Mouse (Mus musculus): ENCODE measurements around the gene Gsto2.

Gene Gsto2

DNA sequence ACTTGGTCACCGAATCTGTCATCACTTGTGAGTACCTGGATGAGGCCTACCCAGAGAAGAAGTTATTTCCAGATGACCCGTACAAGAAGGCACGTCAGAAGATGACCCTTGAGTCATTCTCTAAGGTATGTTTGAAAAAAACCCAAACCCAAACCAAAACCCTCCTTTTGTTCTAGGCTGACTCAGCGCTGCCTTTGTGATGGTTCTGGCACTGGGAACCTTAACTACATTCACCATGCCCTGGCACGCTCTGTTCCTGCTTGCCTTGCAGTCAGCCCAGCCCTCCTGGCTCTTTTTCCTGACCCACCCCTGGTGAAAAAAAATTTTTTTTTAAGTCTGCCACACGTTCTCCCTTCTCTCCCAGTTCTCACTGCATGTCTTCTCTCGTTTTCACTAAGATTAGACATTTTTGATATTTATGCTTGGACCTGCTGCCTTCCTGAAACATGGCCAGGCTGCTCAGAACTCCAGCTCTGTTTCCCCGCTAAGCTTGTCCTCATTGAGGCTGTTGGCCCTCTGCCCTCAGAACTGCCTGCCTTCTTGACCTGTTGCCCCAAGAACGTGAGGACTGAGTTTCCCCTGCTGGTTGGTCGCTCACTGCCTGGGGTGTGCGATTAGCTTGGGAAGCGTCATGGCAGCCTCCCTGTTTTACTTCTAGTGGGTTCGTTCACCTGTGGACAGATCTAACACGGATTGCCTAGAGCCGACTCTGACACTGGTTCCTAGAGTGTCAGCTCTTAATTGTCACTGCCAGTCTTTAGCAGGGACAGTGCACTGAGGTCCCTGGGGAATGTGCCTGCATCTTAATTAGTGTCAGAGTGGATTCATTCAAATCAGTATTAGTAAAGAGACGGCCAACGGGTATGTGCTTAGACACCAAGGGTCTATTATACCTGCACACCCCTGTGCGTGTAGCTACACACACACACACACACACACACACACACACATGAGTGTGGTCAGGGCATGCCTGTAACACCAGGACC, 7.1 kb upstream of the Gsto2 start:
- DNase-seq (ENCODE audit: extremely low read depth, insufficient read length, low spot score), result no peak

DNA sequence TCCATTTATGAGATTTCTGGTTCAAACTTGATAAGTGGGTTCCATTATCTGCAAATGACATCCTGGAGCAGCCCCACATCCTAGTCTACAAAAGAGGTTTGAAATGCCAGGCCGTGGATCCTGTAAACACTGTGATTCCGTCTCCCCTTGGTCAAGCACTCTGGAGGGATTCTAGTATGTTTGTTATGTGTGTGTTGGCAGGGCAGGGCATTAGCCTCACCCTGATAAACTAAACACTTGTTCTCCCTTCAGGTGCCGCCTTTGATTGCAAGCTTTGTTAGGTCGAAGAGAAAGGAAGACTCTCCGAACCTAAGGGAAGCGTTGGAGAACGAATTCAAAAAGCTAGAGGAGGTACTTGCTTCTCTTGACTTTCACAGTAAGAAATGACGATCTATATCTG, 6.2 kb upstream of the Gsto2 start:
- DNase-seq (ENCODE audit: extremely low read depth, insufficient read length, low spot score), result no peak

DNA sequence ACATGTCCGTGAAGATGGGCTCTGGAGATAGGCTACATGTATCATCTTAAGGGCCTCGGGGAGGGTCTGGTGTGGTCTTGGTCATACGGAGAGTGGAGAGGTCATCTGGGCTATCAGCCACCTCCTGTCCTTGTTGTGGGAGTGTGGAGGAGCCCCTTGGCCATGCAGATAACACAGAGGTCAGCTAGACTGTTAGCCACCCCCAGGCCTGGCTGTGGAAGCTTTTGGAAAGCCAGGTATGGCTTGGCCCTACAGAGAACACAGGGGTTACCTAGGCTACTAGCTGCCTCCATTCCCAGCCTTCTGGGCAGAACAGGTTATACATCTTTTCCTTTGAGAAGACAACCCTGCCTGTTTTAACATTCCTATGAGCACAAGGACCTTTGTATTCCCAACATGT, 2.8 kb upstream of the Gsto2 start:
- DNase-seq (ENCODE audit: extremely low read depth, insufficient read length, low spot score), result no peak

GRCm38 (mm10) chr19:47864051-47864450, 1.3 kb upstream of the Gsto2 start:
- DNase-seq (ENCODE audit: extremely low read depth, insufficient read length, low spot score), result no peak

DNA sequence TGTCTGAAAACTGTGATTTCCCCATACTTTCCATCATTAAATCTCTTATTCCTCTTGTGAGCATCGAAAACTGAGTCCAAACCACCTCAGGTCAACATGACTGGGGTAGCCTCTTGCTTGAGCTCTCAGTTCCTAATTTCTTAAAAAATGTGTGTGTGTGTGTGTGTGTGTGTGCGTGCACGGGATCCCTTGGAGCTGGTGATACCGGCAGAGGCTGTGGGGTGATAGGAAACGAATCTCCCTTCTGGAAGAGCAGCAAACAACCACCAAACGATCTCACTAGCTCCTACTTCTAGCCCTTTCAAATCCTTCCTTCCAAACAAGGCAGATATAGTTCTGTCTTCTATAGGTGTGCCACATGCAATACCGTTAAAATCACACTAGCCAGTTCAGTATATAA, 613 bp upstream of the Gsto2 start:
- no peak for DNase-seq (ENCODE audit: extremely low read depth, insufficient read length, low spot score)

GRCm38 (mm10) chr19:47867628-47868175, 2.4 kb downstream of the Gsto2 start:
- no peak for DNase-seq (ENCODE audit: extremely low read depth, insufficient read length, low spot score)

- no peak for DNase-seq (ENCODE audit: extremely low read depth, insufficient read length, low spot score)
These were observed 3.6 kb downstream of the Gsto2 start for GRCm38 (mm10) chr19:47868951-47869350.

- DNase-seq (ENCODE audit: extremely low read depth, insufficient read length, low spot score), result no peak
These were observed 4.2 kb downstream of the Gsto2 start for GRCm38 (mm10) chr19:47869516-47869915.

- DNase-seq (ENCODE audit: extremely low read depth, insufficient read length, low spot score), result peak; percentile 52
These were observed 4.8 kb downstream of the Gsto2 start for GRCm38 (mm10) chr19:47870102-47870666.

GRCm38 (mm10) chr19:47871515-47871914, 6.2 kb downstream of the Gsto2 start:
- DNase-seq (ENCODE audit: extremely low read depth, insufficient read length, low spot score), result no peak

DNA sequence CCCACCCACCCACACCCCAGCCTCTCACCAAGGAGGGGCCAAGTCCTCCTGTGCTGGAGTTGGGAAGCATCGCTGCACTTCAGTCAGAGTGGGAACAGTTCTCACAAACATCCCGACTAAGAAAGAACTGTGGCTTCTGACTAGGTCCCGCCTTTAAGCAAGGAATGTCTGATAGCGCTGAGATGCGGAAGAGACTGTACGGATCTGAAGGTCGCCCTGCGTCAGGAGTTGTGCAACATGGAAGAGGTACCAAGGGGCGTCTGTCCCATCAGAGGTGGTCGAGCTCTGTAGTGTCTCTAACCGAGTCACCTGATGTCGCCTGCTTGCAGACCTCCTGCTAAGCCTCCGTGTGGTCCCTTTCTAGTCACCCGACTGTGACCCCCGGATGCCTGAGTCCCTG, 10.9 kb downstream of the Gsto2 start:
- DNase-seq (ENCODE audit: extremely low read depth, insufficient read length, low spot score), result no peak

GRCm38 (mm10) chr19:47881538-47881937, 16.2 kb downstream of the Gsto2 start:
- no peak for DNase-seq (ENCODE audit: extremely low read depth, insufficient read length, low spot score)

DNA sequence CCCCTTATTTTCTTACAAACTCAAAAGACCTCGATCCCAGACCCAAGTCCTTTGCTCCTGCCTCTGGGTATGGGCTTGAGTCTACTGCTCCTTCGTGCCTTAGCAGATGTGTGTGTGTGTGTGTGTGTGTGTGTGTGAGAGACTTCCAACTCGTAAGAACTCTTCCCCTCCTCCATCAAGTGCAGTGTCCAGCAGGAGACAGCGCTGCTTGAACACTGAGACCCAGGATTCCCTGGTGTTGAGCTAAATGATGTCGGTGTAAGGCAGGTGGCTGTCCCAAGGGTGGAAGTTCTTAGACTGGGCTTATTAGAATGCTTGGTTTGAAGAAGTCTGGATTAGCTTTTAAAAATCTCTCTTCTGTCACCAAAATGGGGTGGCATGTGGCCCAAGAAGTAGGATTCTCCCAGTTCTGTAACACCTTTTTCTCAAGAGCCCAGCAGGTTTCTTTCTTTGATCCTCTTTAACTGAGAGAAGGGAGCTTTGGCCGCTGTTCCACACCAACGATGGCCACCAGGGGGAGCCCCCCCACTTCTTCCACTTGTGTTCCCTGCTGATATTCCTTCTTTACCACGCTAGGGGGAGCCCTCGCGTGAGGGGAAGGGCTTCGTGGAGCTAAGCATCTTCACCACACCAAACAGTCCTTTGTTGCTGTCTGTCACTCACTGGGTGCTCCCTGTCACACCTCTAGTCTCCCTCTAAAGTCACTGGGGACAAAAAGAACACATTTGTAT, 17.0 kb downstream of the Gsto2 start:
- peak; percentile 60 for DNase-seq (ENCODE audit: extremely low read depth, insufficient read length, low spot score)

- DNase-seq (ENCODE audit: extremely low read depth, insufficient read length, low spot score), result no peak
These were observed 17.5 kb downstream of the Gsto2 start for GRCm38 (mm10) chr19:47882882-47883254.

GRCm38 (mm10) chr19:47884296-47885085, 19.2 kb downstream of the Gsto2 start:
- DNase-seq (ENCODE audit: extremely low read depth, insufficient read length, low spot score), result peak; percentile 44

- no peak for DNase-seq (ENCODE audit: extremely low read depth, insufficient read length, low spot score)
These were observed 19.9 kb downstream of the Gsto2 start for GRCm38 (mm10) chr19:47885191-47885743.

DNA sequence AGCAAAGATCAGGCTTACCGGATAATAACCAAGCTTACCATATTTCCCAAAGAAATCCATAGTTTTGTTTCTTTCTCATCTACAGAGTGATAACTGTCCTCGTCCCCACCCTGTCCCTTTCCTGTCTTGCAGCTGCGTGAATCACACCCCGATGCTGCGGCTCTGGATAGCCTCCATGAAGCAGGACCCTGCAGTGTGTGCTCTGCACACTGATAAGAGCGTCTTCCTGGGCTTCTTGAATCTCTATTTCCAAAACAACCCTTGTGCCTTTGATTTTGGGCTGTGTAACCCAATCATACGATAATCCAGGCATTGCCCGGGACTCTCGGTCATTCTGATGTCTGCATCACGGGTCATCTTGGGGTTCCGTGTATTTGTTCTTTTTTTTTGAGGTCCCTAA, 20.6 kb downstream of the Gsto2 start:
- no peak for DNase-seq (ENCODE audit: extremely low read depth, insufficient read length, low spot score)

GRCm38 (mm10) chr19:47886617-47887016, 21.3 kb downstream of the Gsto2 start:
- peak; percentile 81 for DNase-seq (ENCODE audit: extremely low read depth, insufficient read length, low spot score)

DNA sequence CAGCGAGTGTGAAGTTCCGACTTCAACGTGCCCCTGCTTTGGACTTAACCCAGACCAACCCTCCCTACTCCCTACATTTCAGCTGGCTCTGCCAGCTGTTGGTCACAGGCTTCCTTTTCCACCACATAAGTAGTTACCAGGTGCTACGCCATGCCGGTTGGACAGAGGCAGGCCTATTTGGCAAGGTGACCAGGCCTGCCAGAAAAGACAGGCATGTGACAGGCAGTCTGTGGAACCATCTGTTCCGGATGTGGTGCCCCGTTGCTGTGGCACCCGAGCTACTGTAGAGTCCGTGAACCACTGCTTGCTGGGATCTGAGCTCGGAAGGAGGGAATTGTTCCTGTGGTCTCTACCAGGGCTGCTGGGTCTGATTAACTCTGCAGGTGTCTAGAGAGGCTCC, 22.1 kb downstream of the Gsto2 start:
- peak; percentile 69 for DNase-seq (ENCODE audit: extremely low read depth, insufficient read length, low spot score)

DNA sequence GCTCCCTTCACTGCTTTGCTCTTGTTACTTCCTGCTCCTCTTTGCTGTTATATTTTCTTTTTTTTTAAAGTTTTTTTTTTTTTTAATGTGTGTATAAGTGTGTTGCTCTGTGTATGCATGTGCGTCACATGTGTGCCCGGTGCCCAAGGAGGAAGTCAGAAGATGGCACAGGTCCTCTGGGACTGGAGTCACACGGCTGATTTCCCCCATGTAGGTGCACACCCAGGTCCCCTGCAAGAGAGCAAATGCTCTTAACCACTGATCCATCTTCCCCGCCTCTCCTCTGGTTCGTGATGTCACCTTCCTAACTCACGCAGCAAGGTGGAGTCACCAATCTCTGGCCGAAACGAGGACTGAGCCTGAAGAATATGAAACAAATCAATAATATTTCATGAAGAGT, 22.7 kb downstream of the Gsto2 start:
- no peak for DNase-seq (ENCODE audit: extremely low read depth, insufficient read length, low spot score)
